Mouse (Mus musculus): Measurements from ENCODE around the gene Ifnar1. TPM values are rescaled to one million over a fixed set of nuclear protein-coding genes. Genes with fewer than 3 reads are reported as not detected.
A peak's percentile ranks its signal among the peaks of the same experiment; 100 is the strongest.

Ifnar1 gene
- polyA plus RNA-seq, 1 experiment from 2014 or later, result 56.5 TPM

DNA sequence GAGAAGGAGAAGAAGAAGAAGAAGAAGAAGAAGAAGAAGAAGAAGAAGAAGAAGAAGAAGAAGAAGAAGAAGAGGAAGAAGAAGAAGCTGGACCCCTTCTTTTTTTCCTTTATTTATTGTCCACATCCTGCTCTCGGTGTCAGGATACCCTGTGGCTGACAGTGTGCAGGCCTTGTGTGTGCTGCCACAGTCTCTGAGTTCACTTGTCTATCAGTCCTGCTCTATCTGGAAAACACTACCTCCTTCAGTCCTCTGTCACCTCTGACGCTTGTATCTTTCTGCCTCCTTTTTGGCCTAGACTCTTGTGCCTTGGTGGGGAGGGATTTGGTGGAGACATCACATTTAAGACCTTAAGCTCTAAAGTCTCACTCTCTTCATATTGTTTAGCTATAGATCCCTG, 21.6 kb upstream of the Ifnar1 start:
- no peak overlapping the region for H3K4me2 ChIP-seq (replicated peaks)
- H3K9ac ChIP-seq, result no peak overlapping the region
- peaks cover 21% of the 10 kb centered on the region for H3K4me1 ChIP-seq
- no peak for ATAC-seq (ENCODE audit: low FRiP score, low read depth)
- WGBS, result 79% methylated on average over 2 of the region's 2 CpGs
- no peak overlapping the region for H3K4me3 ChIP-seq
- H3K27ac ChIP-seq, result no peak overlapping the region
- no peaks in the 10 kb centered on the region for H3K36me3 ChIP-seq
- H3K27me3 ChIP-seq (replicated peaks), result no peaks in the 10 kb centered on the region
- no peaks in the 10 kb centered on the region for H3K9me3 ChIP-seq

DNA sequence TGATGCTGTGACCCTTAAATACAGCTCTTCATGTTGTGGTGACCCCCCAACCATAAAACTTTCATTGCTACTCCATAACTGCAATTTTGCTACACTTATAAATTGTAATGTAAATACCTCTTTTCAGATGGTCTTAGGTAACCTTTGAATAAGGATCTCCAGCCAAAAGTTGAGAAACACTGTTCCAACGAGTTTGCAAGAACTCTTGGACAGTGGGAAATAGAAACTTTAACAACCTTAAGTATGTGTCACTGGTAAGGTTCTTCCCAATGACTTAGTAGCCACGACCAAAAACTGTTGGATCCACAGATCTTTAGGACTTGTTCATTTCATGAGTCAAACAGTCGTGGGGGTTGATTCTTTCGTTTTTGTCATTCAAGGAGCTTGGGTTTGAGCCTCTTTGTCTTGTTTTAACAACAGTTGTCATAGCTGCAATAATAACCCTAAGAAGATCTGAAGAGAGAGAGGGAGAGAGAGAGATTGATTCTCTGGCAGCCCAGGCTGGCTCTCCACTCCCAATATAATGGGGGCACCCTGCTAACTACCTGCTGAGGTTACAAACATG, 21.1 kb upstream of the Ifnar1 start:
- no peak overlapping the region for H3K27ac ChIP-seq
- H3K4me3 ChIP-seq, result peak overlapping the region; percentile 63
- no peaks in the 10 kb centered on the region for H3K9me3 ChIP-seq
- 87% methylated on average over 4 of the region's 4 CpGs for WGBS
- H3K27me3 ChIP-seq (replicated peaks), result no peaks in the 10 kb centered on the region
- peaks cover 21% of the 10 kb centered on the region for H3K4me1 ChIP-seq
- peak overlapping the region; percentile 52; the same call in 1 of the 2 replicates for H3K9ac ChIP-seq
- H3K4me2 ChIP-seq (replicated peaks), result peak overlapping the region; percentile 97
- H3K36me3 ChIP-seq, result no peaks in the 10 kb centered on the region
- no peak for ATAC-seq (ENCODE audit: low FRiP score, low read depth)

DNA sequence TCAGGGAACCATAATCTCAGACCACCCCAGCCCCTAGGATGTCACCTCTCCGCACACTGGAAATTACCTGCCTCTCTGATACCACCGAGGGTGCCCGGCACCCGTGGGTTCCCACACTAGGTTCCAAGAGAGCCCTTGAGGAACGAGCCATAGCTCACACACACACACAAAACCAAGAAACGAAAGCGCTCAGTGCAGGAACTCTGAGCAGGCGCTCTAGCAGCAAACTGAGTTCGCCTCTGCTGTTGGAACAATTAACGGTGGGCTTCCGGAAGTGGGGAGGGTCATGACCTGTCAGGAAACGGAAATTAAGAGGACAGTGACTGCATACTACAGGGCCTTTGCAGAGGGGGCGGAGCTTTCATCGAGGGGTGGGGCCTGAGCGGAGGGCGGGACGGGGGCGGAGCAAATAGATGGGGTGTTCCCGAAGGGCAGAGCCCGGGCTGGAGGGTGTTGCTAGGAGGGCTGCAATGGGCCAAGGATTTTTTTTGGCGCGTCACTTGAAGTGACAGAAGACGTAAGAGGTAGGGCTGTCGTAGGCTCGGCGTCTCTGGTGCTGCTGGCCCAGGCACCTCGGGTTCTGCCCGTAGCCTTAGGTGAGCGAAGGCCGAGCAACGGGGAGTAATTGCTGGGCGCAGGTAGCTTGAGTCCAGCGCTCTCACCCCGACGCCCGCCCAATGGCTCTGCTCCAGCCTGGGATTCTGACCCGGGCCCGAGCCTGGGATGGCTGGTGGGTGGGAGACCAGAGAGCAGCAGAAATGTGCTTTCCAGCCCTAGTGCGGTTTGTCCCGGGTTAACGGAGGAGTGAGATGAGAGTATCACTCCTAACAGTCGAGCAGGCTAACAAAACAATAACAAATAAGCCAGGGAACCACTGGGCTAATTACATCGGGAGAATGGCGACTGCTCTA, 20.2 kb upstream of the Ifnar1 start:
- Histone ChIP-seq H3K27ac (peak overlapping the region; percentile 57), H3K4me3 (peak overlapping the region; percentile 63), H3K4me2 (replicated peaks) (peak overlapping the region; percentile 97), H3K9ac (peak overlapping the region; percentile 56), H3K36me3 (no peaks in the 10 kb centered on the region), H3K4me1 (peaks cover 21% of the 10 kb centered on the region), H3K27me3 (replicated peaks) (no peaks in the 10 kb centered on the region), H3K9me3 (no peaks in the 10 kb centered on the region)
- 1% methylated on average over 44 of the region's 44 CpGs for WGBS
- peak; percentile 96 for ATAC-seq (ENCODE audit: low FRiP score, low read depth)

DNA sequence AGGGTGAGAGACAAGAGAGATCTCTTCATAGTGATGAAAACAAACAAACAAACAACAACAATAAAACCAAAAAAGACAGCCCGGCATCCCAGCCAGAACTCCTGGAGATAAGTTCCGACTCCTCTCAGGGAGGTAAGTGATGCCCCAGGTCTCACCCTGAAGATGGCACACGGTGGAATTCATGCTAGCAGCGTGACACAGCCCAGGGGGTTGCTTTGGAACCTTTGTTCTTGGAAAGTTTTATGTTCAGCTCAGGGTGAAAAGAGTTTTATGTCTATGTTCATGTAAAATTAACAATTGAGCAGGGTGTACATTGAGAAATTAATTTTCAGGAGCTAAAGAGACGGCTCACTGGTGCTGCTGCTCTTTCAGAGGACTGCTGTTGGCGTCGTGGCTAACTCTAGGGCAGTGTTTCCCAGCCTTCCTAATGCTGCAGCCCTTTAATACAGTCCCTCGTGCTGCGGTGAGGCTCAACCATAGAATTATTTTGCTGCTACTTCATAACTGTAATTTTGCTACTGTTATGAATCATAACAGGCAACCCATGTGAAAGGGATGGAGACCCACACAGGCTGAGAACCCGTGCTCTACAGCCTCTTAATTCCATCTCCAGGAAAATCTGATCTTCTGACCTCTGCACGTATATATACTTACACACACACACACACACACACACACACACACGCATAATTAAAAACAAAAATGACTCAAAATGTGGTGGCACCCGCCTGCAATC, 19.4 kb upstream of the Ifnar1 start:
- H3K9me3 ChIP-seq, result no peaks in the 10 kb centered on the region
- no peak for ATAC-seq (ENCODE audit: low FRiP score, low read depth)
- H3K27ac ChIP-seq, result no peak overlapping the region
- WGBS, result 52% methylated on average over 13 of the region's 13 CpGs
- peak overlapping the region; percentile 97 for H3K4me2 ChIP-seq (replicated peaks)
- peak overlapping the region; percentile 63 for H3K4me3 ChIP-seq
- H3K4me1 ChIP-seq, result peaks cover 21% of the 10 kb centered on the region
- no peaks in the 10 kb centered on the region for H3K27me3 ChIP-seq (replicated peaks)
- H3K36me3 ChIP-seq, result no peaks in the 10 kb centered on the region
- H3K9ac ChIP-seq, result peak overlapping the region; percentile 56

DNA sequence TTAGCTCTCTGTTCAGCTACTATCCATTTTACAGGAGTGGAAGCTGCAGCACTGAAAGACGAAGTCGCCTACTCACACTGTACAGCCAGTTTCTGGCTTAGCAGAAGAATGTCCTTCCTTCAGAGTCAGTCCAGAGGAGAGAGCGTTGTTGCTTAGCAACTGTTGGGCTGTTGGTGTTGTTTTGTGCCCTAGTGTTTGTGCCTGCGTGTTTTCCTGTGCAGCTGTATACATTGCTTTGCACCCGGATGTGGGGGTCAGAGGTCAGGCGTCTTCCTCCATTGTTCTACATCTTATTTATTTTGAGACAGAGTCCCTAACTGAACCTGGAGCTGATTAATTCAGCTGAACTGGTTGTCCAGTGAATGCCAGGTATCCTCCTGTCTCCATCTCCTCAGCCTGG, 18.5 kb upstream of the Ifnar1 start:
- Histone ChIP-seq H3K4me2 (replicated peaks) (peak overlapping the region; percentile 97), H3K27me3 (replicated peaks) (no peaks in the 10 kb centered on the region), H3K4me3 (no peak overlapping the region), H3K27ac (no peak overlapping the region), H3K9ac (no peak overlapping the region), H3K9me3 (no peaks in the 10 kb centered on the region), H3K36me3 (no peaks in the 10 kb centered on the region), H3K4me1 (peaks cover 21% of the 10 kb centered on the region)
- WGBS, result 37% methylated on average over 6 of the region's 6 CpGs
- ATAC-seq (ENCODE audit: low FRiP score, low read depth), result no peak

DNA sequence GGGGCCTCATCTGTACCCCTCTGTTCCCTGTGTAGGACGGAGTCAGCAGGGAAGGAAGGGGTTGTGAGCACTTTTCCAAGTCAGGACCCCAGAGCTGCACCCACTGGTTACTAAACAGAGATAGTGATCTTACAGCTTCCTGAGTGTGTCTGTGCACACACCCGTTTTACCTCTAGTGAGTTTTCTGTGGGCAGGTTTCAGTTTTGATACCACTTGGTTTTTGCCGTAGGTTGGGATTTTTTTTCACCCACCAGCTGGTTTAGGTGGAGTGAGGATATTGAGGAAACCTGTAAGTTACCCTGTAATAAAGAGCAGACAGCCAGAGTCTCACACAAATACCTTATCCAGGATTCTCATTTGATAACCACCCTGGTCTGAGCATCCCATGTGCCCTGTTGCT, 14.6 kb upstream of the Ifnar1 start:
- Histone ChIP-seq H3K4me2 (replicated peaks) (no peak overlapping the region), H3K9me3 (no peaks in the 10 kb centered on the region), H3K27me3 (replicated peaks) (no peaks in the 10 kb centered on the region), H3K27ac (no peak overlapping the region), H3K9ac (no peak overlapping the region), H3K4me3 (no peak overlapping the region), H3K36me3 (no peaks in the 10 kb centered on the region), H3K4me1 (peaks cover 15% of the 10 kb centered on the region)
- 79% methylated on average over 3 of the region's 3 CpGs for WGBS
- no peak for ATAC-seq (ENCODE audit: low FRiP score, low read depth)

DNA sequence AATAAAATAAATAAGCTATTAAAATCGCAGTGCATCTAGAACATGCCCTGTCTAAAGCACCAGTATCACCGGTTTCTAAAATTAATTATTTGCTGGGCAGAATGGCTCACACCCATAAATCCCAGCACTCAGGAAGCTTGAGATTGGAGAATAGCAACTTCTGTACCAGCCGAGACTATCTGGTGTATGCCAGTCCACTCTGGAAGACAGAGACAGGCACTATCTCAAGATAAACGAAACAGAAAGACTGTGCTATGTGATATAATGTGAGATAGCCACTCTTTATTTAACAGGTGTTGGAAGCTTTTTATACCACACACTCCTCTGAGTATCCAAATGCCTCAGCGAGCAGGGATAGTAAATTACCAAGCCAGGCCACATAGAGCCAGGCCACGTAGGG, 13.6 kb upstream of the Ifnar1 start:
- Histone ChIP-seq H3K27me3 (replicated peaks) (no peaks in the 10 kb centered on the region), H3K27ac (no peak overlapping the region), H3K4me2 (replicated peaks) (no peak overlapping the region), H3K4me1 (peaks cover 5% of the 10 kb centered on the region), H3K9me3 (no peaks in the 10 kb centered on the region), H3K4me3 (no peak overlapping the region), H3K36me3 (no peaks in the 10 kb centered on the region), H3K9ac (no peak overlapping the region)
- WGBS, result 86% methylated on average over 6 of the region's 6 CpGs
- ATAC-seq (ENCODE audit: low FRiP score, low read depth), result no peak

DNA sequence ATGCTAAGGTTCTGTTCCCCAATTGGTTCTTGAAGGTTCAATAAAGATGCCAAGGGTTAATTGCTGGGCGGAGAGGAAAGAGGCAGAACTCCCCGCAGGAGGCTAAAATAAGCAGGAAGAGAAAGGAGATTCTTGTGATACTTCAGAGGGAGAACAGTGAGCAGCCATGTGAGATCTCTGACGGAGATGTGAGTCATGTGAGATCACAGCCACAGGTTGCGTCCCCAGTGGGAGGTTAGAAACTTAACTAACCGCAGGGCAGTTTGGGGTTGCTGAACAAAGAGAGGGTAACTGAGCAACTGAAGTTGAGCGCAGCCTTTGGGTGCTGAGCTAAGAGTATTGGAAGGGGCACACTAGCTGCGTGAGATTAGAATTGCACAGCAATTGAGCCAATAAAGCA, 9.3 kb upstream of the Ifnar1 start:
- Histone ChIP-seq H3K27ac (no peak overlapping the region), H3K9ac (no peak overlapping the region), H3K4me3 (no peak overlapping the region), H3K4me1 (no peaks in the 10 kb centered on the region), H3K36me3 (no peaks in the 10 kb centered on the region), H3K27me3 (replicated peaks) (no peaks in the 10 kb centered on the region), H3K9me3 (no peaks in the 10 kb centered on the region), H3K4me2 (replicated peaks) (no peak overlapping the region)
- ATAC-seq (ENCODE audit: low FRiP score, low read depth), result no peak
- 45% methylated on average over 7 of the region's 7 CpGs for WGBS

DNA sequence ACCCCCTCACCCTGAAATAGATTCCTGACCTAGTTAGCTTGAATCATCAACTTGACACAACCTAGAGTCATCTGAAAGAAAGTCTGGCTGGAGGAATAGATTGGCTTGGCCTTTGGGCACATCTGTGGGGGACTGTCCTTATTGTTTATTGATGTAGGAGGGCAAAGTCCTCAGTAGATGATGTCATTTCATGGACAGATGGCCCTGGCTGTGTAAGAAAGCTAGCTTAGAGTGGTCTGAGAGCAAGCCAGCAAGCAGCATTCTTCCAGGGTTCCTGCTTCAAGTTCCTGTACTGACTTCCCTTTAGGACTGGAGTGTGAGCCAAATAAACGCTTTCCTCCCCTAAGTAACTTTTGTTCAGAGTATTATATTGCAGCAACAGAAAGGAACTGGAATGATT, 7.0 kb upstream of the Ifnar1 start:
- Histone ChIP-seq H3K27ac (no peak overlapping the region), H3K4me1 (no peaks in the 10 kb centered on the region), H3K9me3 (no peaks in the 10 kb centered on the region), H3K36me3 (no peaks in the 10 kb centered on the region), H3K4me2 (replicated peaks) (no peak overlapping the region), H3K4me3 (no peak overlapping the region), H3K27me3 (replicated peaks) (no peaks in the 10 kb centered on the region), H3K9ac (no peak overlapping the region)
- no peak for ATAC-seq (ENCODE audit: low FRiP score, low read depth)
- 70% methylated on average over 1 of the region's 1 CpGs for WGBS

DNA sequence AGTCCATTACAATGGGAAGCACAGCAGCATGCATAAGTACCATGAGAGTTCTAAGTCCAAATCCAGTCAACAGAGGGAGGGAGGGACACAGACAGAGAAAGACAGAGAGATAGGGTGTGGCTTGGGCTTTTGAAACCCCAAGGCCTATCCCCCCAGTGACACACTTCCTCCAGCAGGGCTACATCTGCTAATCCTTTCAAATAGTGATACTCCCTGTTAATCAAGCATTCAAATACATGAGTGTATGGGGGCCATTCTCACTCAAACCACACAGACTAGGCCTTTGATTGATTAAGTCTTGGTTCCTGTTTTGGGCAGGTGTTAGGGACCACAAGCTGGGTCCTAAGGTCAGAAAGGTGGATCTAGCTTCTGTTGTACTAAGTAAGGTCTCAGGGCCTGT, 4.5 kb upstream of the Ifnar1 start:
- no peak overlapping the region for H3K4me3 ChIP-seq
- H3K27ac ChIP-seq, result no peak overlapping the region
- no peaks in the 10 kb centered on the region for H3K4me1 ChIP-seq
- no peaks in the 10 kb centered on the region for H3K9me3 ChIP-seq
- no peak for ATAC-seq (ENCODE audit: low FRiP score, low read depth)
- no peak overlapping the region for H3K9ac ChIP-seq
- no peak overlapping the region for H3K4me2 ChIP-seq (replicated peaks)
- no peaks in the 10 kb centered on the region for H3K27me3 ChIP-seq (replicated peaks)
- H3K36me3 ChIP-seq, result no peaks in the 10 kb centered on the region

DNA sequence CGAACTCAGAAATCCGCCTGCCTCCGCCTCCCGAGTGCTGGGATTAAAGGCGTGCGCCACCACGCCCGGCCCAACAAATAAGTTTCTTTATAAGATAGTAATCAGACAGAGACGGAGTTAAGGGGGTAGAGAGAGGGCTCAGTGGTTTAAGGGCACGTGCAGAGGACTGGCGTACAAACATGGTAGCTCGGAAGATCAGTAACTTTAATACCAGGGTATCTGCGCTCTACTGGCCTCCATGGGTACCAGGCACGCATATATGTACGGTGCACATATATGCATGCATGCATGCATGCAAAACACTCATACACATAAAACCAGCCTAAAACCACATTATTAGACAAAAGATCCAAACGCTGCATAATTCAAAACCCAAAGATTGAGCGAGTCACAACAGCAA, 651 bp upstream of the Ifnar1 start:
- H3K9me3 ChIP-seq, result no peaks in the 10 kb centered on the region
- peak overlapping the region; percentile 92 for H3K9ac ChIP-seq
- H3K4me1 ChIP-seq, result peaks cover 11% of the 10 kb centered on the region
- 0 out of 2 replicates have a peak overlapping the region, but pooled peaks have one; percentile 86 for H3K27ac ChIP-seq
- H3K4me3 ChIP-seq, result peak overlapping the region; percentile 81
- peak; percentile 54 for ATAC-seq (ENCODE audit: low FRiP score, low read depth)
- H3K27me3 ChIP-seq (replicated peaks), result no peaks in the 10 kb centered on the region
- WGBS, result 52% methylated on average over 17 of the region's 17 CpGs
- H3K4me2 ChIP-seq (replicated peaks), result peak overlapping the region; percentile 70
- peaks cover 6% of the 10 kb centered on the region; the same call in 1 of the 2 replicates for H3K36me3 ChIP-seq

DNA sequence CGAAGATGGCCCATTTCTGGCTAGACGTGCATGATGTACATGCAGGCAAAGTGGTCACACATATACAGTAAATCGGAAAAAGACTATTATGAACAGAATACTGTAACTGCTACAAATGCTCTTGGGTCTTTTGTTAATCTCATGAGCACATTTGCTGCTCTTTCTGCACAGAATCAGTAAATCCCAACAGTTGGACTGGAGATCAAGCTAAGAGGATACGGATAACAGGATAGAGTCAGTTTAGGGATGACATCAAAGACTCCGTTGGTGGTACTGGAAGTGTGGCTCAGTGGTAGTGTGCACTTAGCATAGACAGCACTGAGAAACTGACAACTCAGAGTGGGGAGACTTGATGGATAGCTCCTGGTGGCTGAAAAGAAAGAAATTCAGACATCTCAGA, 803 bp downstream of the Ifnar1 start:
- peak overlapping the region; percentile 92 for H3K9ac ChIP-seq
- H3K4me1 ChIP-seq, result peaks cover 11% of the 10 kb centered on the region
- H3K27ac ChIP-seq, result peak overlapping the region; percentile 86; the same call in 1 of the 2 replicates
- peak overlapping the region; percentile 81 for H3K4me3 ChIP-seq
- H3K9me3 ChIP-seq, result no peaks in the 10 kb centered on the region
- ATAC-seq (ENCODE audit: low FRiP score, low read depth), result no peak
- 42% methylated on average over 5 of the region's 5 CpGs for WGBS
- no peaks in the 10 kb centered on the region for H3K27me3 ChIP-seq (replicated peaks)
- peak overlapping the region; percentile 70 for H3K4me2 ChIP-seq (replicated peaks)
- H3K36me3 ChIP-seq, result peaks cover 20% of the 10 kb centered on the region
